Mouse (Mus musculus) heart, adult 10 weeks (tissue): ENCODE results near the gene Zscan4e. TPM values are rescaled to one million over a fixed set of nuclear protein-coding genes. Genes with fewer than 3 reads are reported as not detected.

Experiments used
- polyA plus RNA-seq: library from polyadenylated mRNA; stranded (reverse); fragments of 350-450 nt; fragmentation: Illumina TruSeq; extraction: RNeasy Lipid Tissue Mini Kit (QIAGEN cat#74804); gene quantifications from one replicate; pipeline ENCODE4 v1.2.3, GENCODE M21; 2014; ENCODE audit warnings: low read depth, low replicate concordance

The Zscan4e gene
- polyA plus RNA-seq: not detected

DNA sequence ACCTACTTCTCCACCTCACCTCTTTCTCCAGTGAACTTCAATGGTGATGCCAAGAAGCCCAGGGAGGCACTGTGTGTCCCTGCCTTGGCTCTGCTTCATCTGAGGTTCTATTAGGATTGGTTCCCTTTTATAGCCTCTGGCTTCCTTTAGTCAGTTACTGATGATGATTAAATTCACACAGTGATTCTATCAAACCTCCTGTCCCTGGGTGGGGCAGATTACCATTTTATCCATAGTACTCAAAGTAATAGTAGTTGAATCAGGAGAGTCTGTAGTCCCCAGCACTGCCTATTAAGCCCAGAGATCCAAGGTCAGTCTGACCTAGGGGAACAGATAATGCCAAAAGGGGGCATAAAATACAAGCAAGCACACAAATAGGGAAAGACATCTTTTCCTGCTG lies at the start of gene Zscan4e:
Zscan4e (minus strand) TSS at position 101 of the 400 bp plus-strand sequence.

Other genes starting within 250 kb of the Zscan4e start
- not detected for gene Zscan4-ps1, start 241.0 kb downstream of the Zscan4e start, polyA plus RNA-seq
- gene Zscan4d, start 144.5 kb downstream of the Zscan4e start, polyA plus RNA-seq: not detected
- not detected for gene Zscan4f, start 87.2 kb upstream of the Zscan4e start, polyA plus RNA-seq
- gene Zscan4-ps2, start 203.6 kb upstream of the Zscan4e start, polyA plus RNA-seq: not detected